Mouse (Mus musculus): ENCODE data around the gene Otud5.
"Not testable (repeated sequence)": the region's sequence is repeated elsewhere in the genome, so short reads cannot be mapped to it uniquely, and the experiment has no call there.

Otud5 gene

GRCm38 (mm10) chrX:7841163-7842162 is at the start of gene Otud5:
TSS of gene Otud5 (plus strand) at chrX:7841364.
- DNase-seq: peak; percentile 96 to 97

GRCm38 (mm10) chrX:7793361-7793760 is 47.8 kb upstream of the Otud5 start:
- DNase-seq: peak; percentile 14 to 22

GRCm38 (mm10) chrX:7795016-7795415 is 46.1 kb upstream of the Otud5 start:
- DNase-seq: peak; percentile 28 to 70

GRCm38 (mm10) chrX:7797327-7797726 is 43.8 kb upstream of the Otud5 start:
- DNase-seq: peak; percentile 33 to 68

GRCm38 (mm10) chrX:7802157-7802556 is 39.0 kb upstream of the Otud5 start:
- DNase-seq: not testable (repeated sequence)

GRCm38 (mm10) chrX:7815016-7815415 is 26.1 kb upstream of the Otud5 start:
- peak in 1 of 2 experiments; percentile 56 for DNase-seq

- DNase-seq: peak in 1 of 2 experiments; percentile 8
These were observed 19.0 kb upstream of the Otud5 start, which contains the start of gene Kcnd1 for GRCm38 (mm10) chrX:7821865-7822779. TSS of gene Kcnd1 (plus strand) at chrX:7822289.

GRCm38 (mm10) chrX:7837146-7837545 is 4.0 kb upstream of the Otud5 start:
- DNase-seq: no peak

- no peak for DNase-seq
These were observed 362 bp upstream of the Otud5 start for GRCm38 (mm10) chrX:7840842-7841162.

GRCm38 (mm10) chrX:7842318-7842717 is 1.2 kb downstream of the Otud5 start:
- peak in 1 of 2 experiments; percentile 18 for DNase-seq

- DNase-seq: no peak
These were observed 6.7 kb downstream of the Otud5 start for GRCm38 (mm10) chrX:7847845-7848244.

GRCm38 (mm10) chrX:7854578-7854977 is 13.4 kb downstream of the Otud5 start:
- DNase-seq: peak; percentile 41 to 69

- no peak for DNase-seq
These were observed 18.1 kb downstream of the Otud5 start for GRCm38 (mm10) chrX:7859191-7859753.

- no peak for DNase-seq
These were observed 22.0 kb downstream of the Otud5 start for GRCm38 (mm10) chrX:7863181-7863580.

GRCm38 (mm10) chrX:7864551-7864950 is 23.4 kb downstream of the Otud5 start:
- no peak for DNase-seq

GRCm38 (mm10) chrX:7865343-7865742 is 24.2 kb downstream of the Otud5 start:
- no peak for DNase-seq

- no peak for DNase-seq
These were observed 24.6 kb downstream of the Otud5 start for GRCm38 (mm10) chrX:7865786-7866185.

- DNase-seq: no peak
These were observed 26.0 kb downstream of the Otud5 start for GRCm38 (mm10) chrX:7867141-7867540.

- DNase-seq: no peak
These were observed 27.3 kb downstream of the Otud5 start for GRCm38 (mm10) chrX:7868506-7868905.

GRCm38 (mm10) chrX:7869826-7870225 is 28.7 kb downstream of the Otud5 start:
- DNase-seq: no peak

- peak; percentile 87 to 91 for DNase-seq
These were observed 36.8 kb downstream of the Otud5 start, which contains the start of gene Pim2 for GRCm38 (mm10) chrX:7878007-7878419. TSS of gene Pim2 (plus strand) at chrX:7878262.

- DNase-seq: peak in 1 of 2 experiments; percentile 18
These were observed 37.3 kb downstream of the Otud5 start for GRCm38 (mm10) chrX:7878495-7878894.

GRCm38 (mm10) chrX:7879819-7880218 is 38.7 kb downstream of the Otud5 start:
- DNase-seq: peak; percentile 69 to 77

Measured in kidney, postnatal 36 days (tissue).